Mouse (Mus musculus): ENCODE measurements around the gene Tomm70a. TPM values are rescaled to one million over a fixed set of nuclear protein-coding genes. Genes with fewer than 3 reads are reported as not detected.
"Not testable (repeated sequence)": the region's sequence is repeated elsewhere in the genome, so short reads cannot be mapped to it uniquely, and the experiment has no call there.

The Tomm70a gene
- total RNA-seq, 2 experiments from 2014 or later, result 47.5 to 56.4 TPM

GRCm38 (mm10) chr16:57133611-57134010 is 12.1 kb downstream of the Tomm70a start:
- DNase-seq (ENCODE audit: low spot score in 2 of 2), result no peak

DNA sequence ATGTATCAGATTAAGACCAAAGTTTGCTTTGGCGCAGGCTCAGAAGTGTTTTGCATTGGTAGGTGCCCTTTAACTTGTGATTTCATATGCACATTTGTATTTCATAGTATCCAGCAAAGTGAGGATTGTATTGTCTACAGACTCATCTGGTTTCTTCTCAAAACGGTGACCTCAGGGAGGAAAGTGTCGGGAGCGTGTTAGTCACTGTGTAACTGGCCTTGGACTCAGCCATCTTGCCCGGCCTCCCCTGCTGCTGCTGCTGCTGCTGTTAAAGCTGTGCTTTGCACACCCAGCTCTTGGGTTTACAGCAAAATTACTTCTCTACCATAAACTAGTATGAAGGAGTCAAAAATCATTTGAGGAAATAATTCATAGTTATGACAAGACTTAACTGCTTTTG is 23.2 kb downstream of the Tomm70a start:
- peak in 1 of 2 experiments; percentile 32 for DNase-seq (ENCODE audit: low spot score in 2 of 2)

GRCm38 (mm10) chr16:57151437-57151836 is 29.9 kb downstream of the Tomm70a start:
- DNase-seq (ENCODE audit: low spot score in 2 of 2), result no peak

DNA sequence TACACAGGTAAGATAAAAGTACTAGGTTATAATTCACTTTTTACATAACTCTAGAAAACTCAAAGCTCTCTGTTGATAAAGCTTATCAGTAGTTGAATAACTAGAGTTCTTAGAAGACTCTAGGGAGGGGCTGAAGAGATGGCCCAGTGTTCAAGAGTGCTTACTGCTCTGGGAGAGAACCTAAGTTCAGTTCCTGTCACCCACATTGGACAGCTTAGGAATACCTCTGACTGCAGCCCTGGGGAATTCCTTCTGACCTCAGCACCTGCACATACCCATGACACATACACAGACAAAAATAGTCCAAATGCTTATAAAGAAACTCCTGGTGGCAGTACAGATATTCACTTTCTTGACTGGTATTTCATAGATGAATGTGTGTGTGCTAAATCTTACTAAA is 34.4 kb downstream of the Tomm70a start:
- no peak for DNase-seq (ENCODE audit: low spot score in 2 of 2)

- DNase-seq (ENCODE audit: low spot score in 2 of 2), result no peak
Observed at GRCm38 (mm10) chr16:57157076-57157475, 35.6 kb downstream of the Tomm70a start.

DNA sequence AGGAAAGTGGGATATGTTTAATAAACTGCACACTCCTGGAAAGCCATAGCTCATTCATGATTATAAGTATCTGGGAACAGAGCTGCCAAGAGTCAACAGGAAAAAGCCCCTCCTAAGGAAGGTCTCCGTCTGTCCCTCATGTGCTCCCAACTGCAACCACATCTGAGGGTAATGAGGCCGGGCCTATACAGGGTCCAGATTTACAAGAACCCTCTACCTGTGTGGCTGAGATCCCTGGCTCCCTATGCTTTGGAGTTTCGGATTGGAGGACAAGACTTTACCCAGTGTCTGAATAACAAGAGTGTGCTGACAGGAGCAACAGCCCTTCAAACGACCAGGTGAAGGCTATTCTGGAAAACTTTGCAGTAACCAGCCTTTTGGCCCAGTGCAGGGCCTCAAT is 36.2 kb downstream of the Tomm70a start:
- DNase-seq (ENCODE audit: low spot score in 2 of 2), result no peak

DNA sequence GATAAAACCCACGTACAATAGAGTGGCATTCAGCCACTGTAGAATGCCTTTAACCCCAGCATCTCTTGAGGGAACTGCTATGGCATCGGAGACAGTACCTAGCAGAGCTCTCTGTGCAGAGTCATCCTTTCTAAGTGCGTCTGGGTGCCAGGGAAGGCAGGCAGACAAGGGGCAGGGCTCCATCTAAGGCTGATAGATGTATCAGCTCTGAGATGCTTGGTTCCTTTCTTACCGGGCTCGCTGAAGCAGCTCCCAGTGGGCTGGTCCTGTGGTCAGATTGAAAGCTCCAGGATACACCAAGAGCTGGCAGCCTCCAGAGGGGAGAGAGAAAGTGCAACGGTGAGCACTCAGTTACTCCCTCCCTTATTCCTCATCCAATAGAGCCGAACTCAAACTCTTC is 38.3 kb downstream of the Tomm70a start:
- DNase-seq (ENCODE audit: low spot score in 2 of 2), result no peak

GRCm38 (mm10) chr16:57162841-57163240 is 41.3 kb downstream of the Tomm70a start:
- no peak for DNase-seq (ENCODE audit: low spot score in 2 of 2)

DNA sequence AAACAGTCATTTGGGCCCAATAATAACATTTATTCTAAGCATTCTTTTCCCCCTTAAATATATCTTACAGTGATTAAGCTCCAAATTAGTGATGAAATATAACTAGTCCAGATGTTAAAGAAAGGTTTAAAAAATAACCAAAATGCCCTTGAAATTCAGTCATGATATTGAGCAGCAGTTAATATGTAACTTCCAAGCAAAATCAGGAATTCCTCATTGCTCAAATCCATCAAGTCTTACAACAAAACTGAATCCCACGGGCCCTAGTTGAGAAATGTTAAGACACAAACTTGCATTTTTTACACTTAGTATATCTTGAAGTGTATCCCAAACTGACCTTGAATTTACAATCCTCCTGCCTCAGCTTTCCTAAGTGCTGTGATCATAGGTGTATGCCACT is 42.2 kb downstream of the Tomm70a start:
- DNase-seq (ENCODE audit: low spot score in 2 of 2), result no peak

DNA sequence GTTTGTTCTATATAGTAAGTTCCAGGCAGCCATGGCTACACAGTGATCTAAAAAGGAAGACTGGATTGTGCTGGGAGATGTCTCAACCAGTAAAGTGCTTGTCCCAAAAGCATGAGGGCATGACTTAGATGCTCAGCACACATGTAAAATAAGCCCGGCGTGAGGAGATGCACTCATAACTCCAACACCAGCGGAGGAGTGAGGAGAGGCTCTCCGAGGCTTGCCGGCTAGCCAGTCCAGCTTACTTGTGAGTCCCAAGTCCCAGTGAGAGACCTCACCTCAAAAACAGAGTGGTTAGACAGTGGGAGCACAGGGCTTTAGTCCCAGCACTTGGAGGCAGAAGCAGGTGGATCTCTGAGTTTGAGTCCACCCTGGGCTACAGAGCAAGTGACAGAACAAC is 43.7 kb downstream of the Tomm70a start:
- DNase-seq (ENCODE audit: low spot score in 2 of 2), result no peak

- DNase-seq (ENCODE audit: low spot score in 2 of 2), result no peak
Observed at GRCm38 (mm10) chr16:57166086-57166485, 44.6 kb downstream of the Tomm70a start.

DNA sequence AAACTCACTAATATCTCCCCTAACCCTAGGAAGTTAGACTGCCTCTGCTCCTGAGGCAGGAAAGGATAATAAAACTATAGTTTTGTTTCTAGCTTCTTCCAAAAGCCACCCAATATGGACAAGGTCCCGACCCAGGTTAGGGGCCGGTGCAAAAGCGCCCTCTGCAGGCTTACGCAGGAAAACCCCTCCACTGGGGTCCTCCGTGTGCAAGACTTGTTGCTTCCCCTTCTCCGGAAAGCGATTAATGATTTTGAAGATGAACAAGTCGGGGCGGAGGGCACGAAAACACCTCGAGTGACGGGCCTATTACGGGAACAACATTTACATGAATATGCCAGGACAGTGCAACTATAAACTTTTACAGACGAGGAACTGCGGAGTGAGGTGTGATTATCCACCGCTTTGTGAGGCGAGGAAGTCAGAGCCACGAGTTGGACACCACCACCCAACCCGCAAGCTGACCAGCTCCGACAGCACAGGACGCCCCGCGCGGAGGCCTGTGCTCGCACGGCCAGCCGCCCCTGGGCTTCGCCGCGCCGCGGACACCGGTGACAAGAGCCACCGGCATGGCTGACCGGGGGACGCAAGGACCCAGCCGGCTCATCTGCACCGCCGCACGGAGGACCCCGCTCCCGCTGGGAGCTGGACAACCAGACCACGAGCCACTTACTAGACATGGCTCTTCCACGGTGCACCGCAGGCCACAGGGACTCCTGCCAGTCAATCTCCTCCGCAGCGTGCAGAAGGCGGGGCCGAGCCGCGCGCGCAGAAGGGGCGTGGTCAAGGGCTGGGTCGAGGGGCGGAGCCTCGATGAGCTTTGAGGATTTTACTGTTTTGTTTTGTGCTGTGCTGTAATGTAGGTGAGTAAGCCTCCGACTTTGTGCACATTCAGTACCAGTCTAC is 45.4 kb downstream of the Tomm70a start, which contains the start of gene Nit2:
Nit2 (minus strand) TSS at position 731 of the 903 bp plus-strand sequence.
- peak; percentile 97 to 98 for DNase-seq (ENCODE audit: low spot score in 2 of 2)

- DNase-seq (ENCODE audit: low spot score in 2 of 2), result no peak
Observed at GRCm38 (mm10) chr16:57167514-57167912, 46.0 kb downstream of the Tomm70a start.

DNA sequence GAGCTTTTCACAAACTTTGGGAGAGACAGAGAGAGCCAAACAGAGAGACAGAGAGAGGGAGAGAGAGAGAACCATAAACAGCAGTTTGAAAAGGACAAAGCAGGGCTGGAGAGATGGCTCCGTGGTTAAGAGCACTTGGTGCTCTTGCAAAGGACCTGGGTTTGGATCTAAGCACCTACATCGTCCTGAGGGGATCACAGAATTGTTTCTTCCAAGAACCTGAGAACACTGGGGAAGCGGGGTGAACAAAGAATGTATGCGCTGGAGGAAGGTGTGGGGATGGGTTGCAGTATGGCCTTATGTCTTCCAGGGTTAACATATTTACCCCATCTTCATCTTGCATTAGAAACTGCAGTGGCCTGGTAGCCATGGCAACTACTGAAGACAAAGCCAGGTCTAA is 46.7 kb downstream of the Tomm70a start:
- no peak for DNase-seq (ENCODE audit: low spot score in 2 of 2)

DNA sequence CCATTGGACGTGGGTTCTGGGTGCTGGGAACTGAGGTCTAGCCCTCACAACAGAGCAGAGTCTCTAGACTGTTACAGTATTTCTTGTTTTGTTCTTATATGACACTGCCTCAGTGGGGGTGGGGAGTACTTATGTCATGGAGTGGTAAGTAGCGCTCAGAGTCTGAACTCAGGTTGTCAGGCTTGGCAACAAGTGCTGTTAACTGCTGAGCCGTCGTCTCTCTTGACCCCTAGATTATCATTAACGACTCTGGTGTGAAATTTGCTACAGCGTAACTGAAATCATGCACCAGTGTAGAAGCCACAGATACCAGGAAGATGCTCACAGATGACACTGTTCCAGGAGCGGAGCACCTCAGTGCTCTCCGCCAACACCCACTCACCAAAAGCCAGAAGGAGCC is 49.7 kb downstream of the Tomm70a start:
- no peak for DNase-seq (ENCODE audit: low spot score in 2 of 2)

DNA sequence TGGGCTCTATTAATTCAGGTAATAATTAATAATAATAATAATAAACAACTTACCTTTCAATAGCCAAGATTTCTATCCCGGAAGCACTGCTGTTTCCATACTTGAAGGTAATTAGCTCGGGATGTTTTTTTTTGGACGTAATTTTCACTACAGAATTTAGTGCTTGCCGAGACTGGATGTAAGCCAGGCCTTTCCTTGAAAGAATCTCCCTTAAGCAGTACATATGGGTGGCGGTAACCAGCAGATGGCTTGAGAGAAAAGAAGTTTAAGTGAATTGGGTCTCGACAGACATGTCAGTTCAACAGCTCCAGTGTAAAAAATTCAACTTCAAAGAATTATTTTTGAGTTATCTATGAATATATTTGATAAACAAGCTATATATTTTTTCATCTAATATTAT is 50.1 kb downstream of the Tomm70a start:
- no peak for DNase-seq (ENCODE audit: low spot score in 2 of 2)

DNA sequence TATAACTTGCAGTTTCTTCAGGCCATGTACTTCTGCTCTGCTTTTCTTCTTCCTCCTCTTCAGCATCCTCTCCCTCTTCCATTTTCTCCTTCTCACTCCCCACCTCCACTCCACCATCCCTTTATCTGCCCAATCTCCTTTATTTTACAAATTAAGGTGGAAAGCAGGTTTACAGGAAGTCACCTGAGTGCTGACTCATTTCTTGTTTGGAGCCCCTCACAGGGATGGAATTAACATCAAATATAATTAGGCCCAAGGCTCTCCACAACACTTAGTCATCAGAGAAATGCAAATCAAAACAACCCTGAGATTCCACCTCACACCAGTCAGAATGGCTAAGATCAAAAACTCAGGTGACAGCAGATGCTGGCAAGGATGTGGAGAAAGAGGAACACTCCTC is 53.0 kb downstream of the Tomm70a start:
- DNase-seq (ENCODE audit: low spot score in 2 of 2), result not testable (repeated sequence)

DNA sequence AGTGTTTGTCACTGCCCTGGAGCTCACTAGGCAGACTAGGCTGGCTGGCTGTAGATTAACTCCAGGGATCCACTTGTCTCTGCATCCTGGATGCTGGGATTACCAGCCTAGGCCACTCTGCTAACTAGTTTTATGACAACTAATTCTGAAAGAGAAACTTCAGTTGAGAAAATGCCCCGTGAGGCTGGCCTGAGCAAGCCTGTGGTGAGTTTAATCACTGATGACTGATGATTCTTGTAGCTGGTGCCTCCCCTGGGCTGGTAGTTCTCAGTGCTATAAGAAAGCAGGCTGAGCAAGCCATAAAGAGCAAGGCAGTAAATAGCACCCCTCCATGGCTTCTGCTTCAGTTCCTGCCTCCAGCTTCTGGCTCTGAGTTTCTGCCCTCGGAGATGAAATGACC is 54.2 kb downstream of the Tomm70a start:
- no peak for DNase-seq (ENCODE audit: low spot score in 2 of 2)

DNA sequence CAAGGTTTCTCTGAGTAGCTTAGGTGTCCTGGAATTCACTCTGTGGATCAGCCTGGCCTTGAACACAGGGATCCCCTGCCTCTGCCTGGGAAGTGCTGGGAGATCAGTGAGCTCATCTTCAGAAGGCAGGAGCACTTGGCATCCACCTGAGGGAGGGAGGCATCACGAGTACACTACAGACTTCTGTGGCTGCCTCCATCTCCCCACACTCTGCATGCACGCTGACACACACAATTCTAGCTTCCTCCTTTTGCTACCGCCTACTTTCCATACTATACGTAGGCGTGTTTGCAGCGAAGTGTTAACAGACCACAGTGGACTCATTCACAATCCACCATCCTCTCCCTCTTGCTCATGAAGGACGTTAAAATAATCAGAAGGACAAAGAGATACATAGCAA is 54.8 kb downstream of the Tomm70a start:
- DNase-seq (ENCODE audit: low spot score in 2 of 2), result no peak

GRCm38 (mm10) chr16:57177254-57177653 is 55.8 kb downstream of the Tomm70a start:
- no peak for DNase-seq (ENCODE audit: low spot score in 2 of 2)

GRCm38 (mm10) chr16:57177664-57178063 is 56.2 kb downstream of the Tomm70a start:
- DNase-seq (ENCODE audit: low spot score in 2 of 2), result no peak

GRCm38 (mm10) chr16:57181180-57181579 is 59.7 kb downstream of the Tomm70a start:
- DNase-seq (ENCODE audit: low spot score in 2 of 2), result no peak

DNA sequence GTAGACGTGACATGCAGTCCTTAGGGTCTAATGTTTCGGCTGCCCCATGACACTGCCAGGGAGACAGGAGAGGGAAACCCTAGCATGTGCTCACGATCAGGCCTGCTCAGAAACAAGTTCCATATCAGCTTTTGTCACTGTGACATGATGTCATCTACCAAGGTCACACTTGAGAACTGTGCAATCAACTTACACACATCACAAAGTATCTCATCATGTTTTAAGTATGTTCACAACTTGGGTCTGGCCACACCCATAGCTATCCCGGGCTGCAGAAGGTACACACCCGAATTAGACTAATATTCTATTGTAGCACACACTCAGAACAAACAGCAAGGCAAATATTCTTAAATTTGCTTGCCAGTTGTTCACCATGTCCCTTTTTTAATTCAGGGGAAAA is 60.5 kb downstream of the Tomm70a start:
- DNase-seq (ENCODE audit: low spot score in 2 of 2), result no peak
